Mouse (Mus musculus): ENCODE measurements around the gene Acly.

DNA sequence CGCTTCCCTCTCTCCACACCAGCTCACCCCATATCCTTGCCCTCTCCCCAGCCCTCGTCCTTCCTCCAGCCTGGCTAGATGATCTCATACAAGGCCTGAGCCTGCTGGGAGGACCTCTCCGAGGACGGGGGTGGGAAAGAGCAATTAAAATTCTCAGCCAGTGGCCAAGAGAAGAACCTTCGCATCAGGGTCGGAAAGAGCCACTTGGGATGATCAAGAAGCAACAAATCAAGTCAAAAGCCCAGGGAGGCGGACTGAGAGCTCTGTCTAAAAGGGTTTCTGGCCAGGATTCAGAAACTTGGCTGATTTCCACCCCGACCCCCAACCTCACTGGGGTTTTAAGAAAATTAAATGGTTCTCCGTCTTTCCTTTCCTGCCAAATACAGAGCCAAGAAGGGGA, 11.5 kb downstream of the Acly start:
- TF ChIP-seq POLR2A (IDR thresholded peaks at IDR 0.05; ENCODE audit: extremely low read depth, insufficient read depth, low read length): no peak
- TF ChIP-seq CTCF (IDR thresholded peaks at IDR 0.05; ENCODE audit: extremely low read depth, insufficient read depth, low read length): no peak
